Mouse (Mus musculus): ENCODE measurements around the gene Psme2.

DNA sequence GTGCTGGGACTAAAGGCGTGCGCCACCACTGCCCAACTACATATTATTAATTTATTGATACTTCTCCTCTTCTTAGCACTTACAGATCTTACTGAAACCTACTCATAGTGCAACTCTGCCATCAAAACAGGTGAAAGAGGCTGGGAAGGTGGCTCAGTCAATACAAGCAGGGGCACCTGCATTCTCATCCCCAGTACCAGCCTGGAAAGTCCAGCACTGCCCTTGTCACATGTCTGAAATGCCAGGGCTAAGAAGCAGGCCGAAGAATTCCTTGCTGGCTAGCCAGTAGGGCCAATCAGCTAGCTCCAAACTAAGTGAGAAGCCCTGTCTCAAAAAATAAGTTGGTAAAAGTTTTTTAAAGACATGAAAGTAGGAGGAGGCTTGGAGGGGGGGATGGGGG is 33.3 kb downstream of the Psme2 start:
- TF ChIP-seq CTCF (IDR thresholded peaks at IDR 0.05; ENCODE audit: extremely low read depth, insufficient read depth, low read length): no peak
- no peak for TF ChIP-seq POLR2A (IDR thresholded peaks at IDR 0.05; ENCODE audit: extremely low read depth, insufficient read depth, low read length)
